Mouse (Mus musculus) cortical plate, adult 2 months (tissue): ENCODE data around the gene Tnrc18. TPM values are rescaled to one million over a fixed set of nuclear protein-coding genes. Genes with fewer than 3 reads are reported as not detected.

Source experiments
- H3K27ac ChIP-seq: fragments of 200-500 bp; 2 replicates; pipeline ENCODE4 v1.5.1; 2012; ENCODE audit warnings: low read length, control low read depth, inconsistent platforms; ENCODE audit not compliant: insufficient read depth
- H3K4me1 ChIP-seq: fragments of 200-500 bp; 2 replicates; pipeline ENCODE4 v1.6.1; 2011; ENCODE audit warnings: low read length; ENCODE audit not compliant: control insufficient read depth, insufficient read depth
- H3K4me3 ChIP-seq: fragments of 200-500 bp; 2 replicates; pipeline ENCODE4 v1.5.1; 2011; ENCODE audit warnings: mild to moderate bottlenecking, low read length, control low read depth; ENCODE audit not compliant: insufficient read depth
- CTCF ChIP-seq: fragments of 200-500 bp; IDR thresholded peaks from 2 replicates; pipeline ENCODE4 v1.5.1; 2011; ENCODE audit warnings: mild to moderate bottlenecking, control low read depth, low read length; ENCODE audit not compliant: insufficient read depth; ENCODE audit errors: extremely low read depth
- POLR2A ChIP-seq: fragments of 200-500 bp; IDR thresholded peaks from 2 replicates; pipeline ENCODE4 v1.6.1; 2011; ENCODE audit warnings: mild to moderate bottlenecking, low read length, control low read depth; ENCODE audit not compliant: insufficient read depth; ENCODE audit errors: extremely low read depth
- polyA plus RNA-seq: library from polyadenylated mRNA; depleted of rRNA; stranded (reverse); fragments of >200 nt; gene quantifications from 2 replicates; pipeline ENCODE4 v1.2.3, GENCODE M21; 2012

The Tnrc18 gene
- polyA plus RNA-seq, 1 experiment = 31.7 TPM

DNA sequence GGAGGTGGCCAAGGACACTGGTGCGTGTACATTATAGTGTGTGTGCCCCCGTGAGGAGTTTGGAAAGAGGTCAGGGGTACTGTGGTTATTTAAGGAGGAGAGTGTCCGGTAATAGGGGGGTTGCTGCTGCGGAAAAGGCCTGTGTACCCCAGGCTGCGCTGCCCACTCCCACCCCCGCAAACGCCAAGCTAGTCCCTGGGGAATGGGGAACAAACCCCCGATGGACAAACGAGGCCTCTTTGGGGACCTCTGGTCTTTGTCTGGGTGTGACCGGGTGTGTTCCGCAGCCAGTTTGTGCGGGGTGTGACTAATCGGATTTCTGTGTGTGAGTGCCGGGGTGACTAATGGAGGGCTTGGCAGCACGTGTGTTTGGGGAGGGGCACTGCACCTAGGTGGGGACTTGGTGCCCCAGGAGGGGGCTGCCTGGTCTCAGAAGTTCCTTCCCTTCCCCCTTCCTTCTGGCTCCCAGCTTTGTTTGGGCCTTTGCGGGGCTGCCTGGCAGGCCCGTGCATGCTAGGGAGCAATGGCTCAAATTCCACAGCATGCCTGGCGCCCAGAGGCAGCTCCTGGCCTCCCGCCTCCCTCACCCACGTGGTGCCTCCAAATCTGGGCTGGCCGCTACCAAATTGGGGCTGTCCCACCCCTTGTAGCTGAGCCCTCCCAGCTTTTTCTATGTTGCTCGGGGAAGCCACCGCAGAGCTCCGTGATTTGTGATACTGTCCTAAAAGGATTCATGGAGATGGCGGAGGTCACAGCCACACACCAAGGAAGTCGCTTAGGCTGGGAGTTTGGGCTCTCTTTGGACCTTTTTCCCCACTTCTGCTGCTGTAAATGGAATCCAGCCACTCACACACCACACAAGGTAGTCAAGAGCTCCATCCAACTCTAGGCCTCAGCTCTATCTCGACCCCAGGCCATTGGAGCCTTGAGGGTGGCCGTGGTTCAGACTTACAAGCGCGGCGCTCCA lies 5.9 kb upstream of the Tnrc18 start:
- peak overlapping the region; percentile 95 for H3K4me3 ChIP-seq
- TF ChIP-seq POLR2A (peak; percentile 48; the same call in 1 of the 2 replicates), CTCF (no peak)
- H3K4me1 ChIP-seq = peaks cover 2% of the 10 kb centered on the region; the same call in 1 of the 2 replicates

DNA sequence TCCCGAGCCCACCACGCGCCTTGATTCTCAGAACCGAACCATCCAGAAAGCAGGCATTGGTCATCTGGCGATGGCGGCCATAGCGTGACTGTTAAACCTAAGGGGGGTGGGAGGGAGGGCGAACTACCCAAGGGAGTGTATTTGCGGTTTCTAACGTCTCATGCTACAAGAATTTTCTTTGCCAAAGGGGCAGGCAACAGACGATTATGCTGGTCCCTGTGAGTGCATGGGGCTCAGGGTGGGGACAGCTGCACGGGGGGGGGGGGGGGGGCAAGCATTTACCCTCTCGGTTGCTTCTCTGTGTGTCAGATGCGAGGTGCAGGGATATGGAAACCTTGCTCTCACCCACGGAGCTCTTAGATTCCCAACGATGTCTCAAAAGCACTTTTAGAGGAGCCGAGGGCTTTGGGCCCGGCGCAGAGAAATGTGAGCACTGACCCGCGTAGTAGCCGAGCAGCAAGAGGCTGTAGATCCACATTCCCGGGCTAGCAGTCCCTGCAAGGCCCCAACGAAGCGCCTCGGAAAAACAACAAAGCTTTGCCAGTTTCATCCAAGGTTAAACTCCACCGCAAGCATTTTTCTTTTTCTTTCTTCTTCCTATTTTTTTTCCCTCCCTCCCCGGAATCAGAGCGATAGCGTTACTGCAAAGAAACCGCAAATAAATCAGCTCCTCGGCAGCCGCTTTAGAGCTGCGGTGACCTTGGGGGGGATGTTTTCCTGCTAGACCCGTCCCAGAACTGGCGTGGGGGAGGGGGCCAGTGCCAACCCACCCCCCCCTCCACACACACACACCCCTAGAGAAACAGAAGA lies 5.0 kb upstream of the Tnrc18 start:
- H3K4me3 ChIP-seq = peak overlapping the region; percentile 95
- H3K27ac ChIP-seq = peak overlapping the region; percentile 100
- TF ChIP-seq POLR2A (0 out of 2 replicates have a peak, but pooled peaks have one; percentile 5), CTCF (no peak)
- H3K4me1 ChIP-seq = peaks cover 2% of the 10 kb centered on the region; the same call in 1 of the 2 replicates

More for the DNA sequence above, 5.9 kb upstream of the Tnrc18 start:
- H3K27ac ChIP-seq = peak overlapping the region; percentile 94

DNA sequence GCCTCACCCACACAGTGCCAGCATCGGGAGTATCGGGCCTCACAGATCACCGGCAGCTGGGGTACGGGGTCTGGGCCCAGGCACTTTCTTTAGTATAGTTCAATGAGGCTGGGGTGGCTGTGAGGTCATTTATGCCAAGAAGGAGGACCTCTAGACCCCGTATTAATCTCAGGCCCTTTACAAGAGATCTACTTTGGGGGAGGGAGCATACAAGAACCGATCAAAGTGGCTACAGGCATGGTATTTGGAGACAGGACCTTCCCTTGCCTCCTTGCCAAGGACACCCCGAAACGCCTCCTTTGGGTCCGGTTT lies 4.5 kb upstream of the Tnrc18 start:
- TF ChIP-seq POLR2A (no peak; the same call in 1 of the 2 replicates), CTCF (no peak)
- Histone ChIP-seq H3K4me3 (peak overlapping the region; percentile 95), H3K4me1 (peaks cover 2% of the 10 kb centered on the region; the same call in 1 of the 2 replicates), H3K27ac (peak overlapping the region; percentile 100)

DNA sequence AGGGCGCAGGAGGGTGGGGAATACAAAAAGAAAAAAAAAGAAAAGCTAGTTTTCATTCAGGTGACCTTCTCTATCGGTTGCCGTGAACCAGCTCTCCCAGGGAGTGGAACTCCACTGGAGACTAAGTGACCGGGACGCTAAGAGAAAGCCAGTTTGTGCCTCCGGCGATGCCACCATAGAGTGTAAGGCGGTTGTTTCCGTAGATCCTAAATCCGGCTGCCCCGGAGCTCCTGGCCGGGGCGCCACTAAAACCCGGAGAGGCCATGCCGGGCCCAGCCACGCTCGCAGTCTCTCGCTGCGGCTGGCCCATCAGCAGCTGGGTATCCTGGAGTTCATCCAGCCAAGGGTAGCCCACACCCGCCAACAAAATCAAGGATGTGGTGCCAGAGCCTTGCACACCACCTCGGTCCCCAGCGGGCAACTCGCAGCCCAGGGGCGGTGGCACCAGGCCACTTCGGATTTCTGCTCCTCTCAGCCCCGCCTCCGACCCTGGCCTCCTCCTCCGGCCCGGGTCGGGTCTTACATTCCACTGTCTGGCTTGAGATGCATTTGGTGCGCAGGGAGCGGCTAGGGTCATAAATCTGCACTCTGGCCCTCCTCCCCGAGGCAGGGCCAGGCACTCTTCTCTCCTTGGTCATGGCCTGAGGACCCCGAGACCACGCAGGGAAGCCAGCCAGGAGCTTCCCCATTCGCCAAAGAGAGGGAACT lies 4.0 kb upstream of the Tnrc18 start:
- TF ChIP-seq POLR2A (peak; percentile 26; the same call in 1 of the 2 replicates), CTCF (no peak)

DNA sequence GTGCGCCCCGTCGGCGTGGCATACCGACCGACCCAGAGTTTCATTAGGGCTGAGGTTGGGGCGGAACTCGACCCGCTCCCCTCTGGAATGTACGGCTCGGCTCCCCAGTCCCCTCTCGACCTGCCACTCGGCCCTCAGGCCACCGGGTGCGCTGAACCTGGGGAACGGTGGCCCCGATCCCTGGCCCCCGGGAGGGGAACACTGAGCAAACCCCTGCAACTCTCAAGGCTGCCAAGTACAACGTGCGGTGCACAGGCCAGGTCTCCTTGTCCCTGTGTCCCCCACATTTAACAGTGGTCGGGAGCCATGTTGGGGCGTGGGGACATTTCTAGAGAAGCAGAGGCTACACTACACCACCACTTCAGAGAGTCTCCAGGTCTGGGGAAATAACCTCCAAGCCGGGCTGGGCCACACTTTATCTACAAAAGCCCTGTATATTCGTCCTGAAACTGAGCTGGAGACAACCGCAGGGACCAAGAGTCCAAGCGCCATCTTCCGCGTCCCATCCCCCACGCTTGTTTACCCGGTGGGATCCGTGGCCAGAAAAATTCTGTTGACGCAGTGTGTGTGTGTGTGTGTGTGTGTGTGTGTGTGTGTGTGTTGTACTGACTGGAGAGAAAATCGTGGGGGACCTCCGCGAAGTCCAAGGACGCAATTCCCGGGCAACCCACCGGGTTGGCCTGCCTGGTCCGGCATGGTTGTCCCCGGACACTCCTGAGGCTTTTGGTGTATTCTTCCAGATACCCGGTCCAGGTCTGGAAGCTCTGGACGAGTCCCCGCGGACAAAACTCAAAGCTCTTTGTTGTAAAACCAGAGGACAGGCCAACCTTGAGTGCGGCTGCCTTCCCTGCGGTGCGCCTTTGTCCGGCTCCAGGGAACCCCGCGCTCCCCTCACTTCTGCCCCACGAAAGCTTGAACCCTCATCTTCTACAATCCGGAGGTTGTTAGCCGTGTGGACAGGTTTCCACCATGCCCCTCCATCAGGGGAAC lies 3.1 kb upstream of the Tnrc18 start:
- Histone ChIP-seq H3K27ac (peak overlapping the region; percentile 100), H3K4me3 (peak overlapping the region; percentile 95), H3K4me1 (peaks cover 2% of the 10 kb centered on the region; the same call in 1 of the 2 replicates)
- peak; percentile 45 for TF ChIP-seq POLR2A
- TF ChIP-seq CTCF = no peak

More for the DNA sequence above, 4.0 kb upstream of the Tnrc18 start:
- H3K4me3 ChIP-seq = peak overlapping the region; percentile 95
- peak overlapping the region; percentile 100 for H3K27ac ChIP-seq
- H3K4me1 ChIP-seq = peaks cover 2% of the 10 kb centered on the region; the same call in 1 of the 2 replicates

DNA sequence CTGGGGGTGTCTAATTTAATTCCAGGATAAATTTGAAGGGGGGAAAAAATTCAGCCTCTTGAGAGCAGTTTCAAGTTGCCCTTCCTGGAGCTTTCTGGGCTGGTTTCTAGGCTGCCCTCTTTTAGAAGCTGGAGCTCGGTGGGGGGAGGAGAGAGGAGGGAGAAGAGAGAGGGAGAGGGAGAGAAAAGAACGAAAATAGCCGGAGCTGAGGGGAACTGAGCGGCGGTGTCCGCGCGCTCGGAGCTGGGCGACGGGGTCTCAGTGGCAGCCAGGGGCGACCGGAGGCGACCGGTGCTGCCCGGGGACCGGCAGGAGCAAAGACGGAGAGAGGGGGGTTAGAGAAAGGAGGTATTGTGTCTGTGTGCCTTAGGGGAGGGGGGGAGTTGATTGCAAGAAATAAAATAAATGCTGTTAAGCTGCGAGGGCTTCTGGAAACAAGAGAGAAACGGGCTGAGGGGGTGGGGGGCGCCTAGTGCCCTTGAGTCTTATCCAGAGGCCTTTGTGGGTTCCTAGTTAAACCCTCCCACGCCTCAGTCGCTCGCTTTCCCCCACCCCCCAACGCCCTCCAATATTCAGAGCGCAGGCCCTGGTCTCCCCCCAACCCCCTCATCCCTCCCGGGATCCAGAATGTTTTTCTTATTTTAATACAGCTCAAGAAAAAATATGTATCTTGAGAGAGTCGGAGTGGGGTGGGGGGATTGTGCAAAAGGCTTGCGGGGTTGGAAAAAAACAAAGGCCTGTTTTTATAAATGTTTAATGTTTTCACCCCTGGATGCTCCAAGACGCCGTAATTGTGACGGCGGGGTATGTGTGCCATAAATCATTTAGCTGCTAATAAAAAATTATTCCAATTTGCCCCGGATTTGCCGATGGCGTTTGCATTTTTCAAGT lies 2.2 kb upstream of the Tnrc18 start:
- H3K4me3 ChIP-seq = peak overlapping the region; percentile 95
- H3K27ac ChIP-seq = peak overlapping the region; percentile 100
- H3K4me1 ChIP-seq = peaks cover 2% of the 10 kb centered on the region; the same call in 1 of the 2 replicates
- TF ChIP-seq POLR2A = peak; percentile 90
- no peak for TF ChIP-seq CTCF
